Mouse (Mus musculus): ENCODE data around the gene Pck1.

DNA sequence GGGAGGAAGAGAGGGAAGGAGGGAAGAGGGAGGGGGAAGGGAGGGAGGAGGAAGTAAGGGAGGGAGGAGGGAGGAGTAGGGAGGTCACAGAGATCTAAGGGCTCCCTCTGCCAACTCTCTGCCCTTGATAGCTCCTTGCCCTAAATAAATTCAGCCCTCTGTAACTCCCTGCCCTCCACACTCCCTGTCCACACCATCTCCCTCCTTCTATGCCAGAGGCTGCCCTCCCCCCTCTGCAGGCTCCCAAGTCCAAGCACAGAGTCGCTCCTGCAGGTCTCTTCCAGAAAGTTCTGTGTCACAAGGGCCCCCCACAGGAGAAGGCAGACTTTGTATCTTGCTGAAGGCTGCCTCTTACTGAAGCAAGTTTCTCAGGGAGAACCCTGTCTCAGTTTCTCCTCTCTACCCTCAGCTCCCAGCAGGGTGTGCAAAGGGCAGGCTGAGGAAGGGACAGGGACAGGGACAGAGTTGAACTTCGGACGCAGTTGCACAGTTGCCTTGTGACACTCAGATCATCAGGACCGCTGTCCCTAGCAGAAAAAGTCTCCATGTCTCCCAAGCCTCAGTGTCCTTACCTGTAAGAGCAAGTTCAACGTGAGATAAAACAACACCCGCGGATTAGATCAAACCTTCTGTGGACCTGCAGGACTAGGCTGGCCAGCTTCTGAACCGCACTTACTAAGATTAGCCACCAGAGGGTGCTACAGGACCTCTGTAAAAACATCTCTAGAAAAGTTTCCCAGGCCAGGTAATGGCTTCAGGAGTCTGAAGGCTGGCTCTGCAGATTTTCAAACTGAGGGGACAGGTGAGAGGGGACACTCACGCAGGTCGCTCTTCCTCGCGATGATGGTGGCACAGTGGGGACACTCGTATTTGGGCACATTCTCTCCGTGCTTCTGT is 45.7 kb upstream of the Pck1 start:
- TF ChIP-seq CTCF (IDR thresholded peaks at IDR 0.05; ENCODE audit: low read depth) (peak; percentile 84), EP300 (IDR thresholded peaks at IDR 0.05; ENCODE audit: low read depth) (no peak)
